Mouse (Mus musculus): ENCODE measurements at regions not wholly inside any gene's neighbourhood (a gene's known extent, or its start where the extent isn't known, plus 50 kb on each side); places are given as distances from the start of the nearest gene placed in this dataset.

- no peak for TF ChIP-seq CTCF (IDR thresholded peaks at IDR 0.05; ENCODE audit: borderline replicate concordance, control insufficient read depth, extremely low read depth, insufficient read depth, low read length, poor library complexity)
- TF ChIP-seq POLR2A (IDR thresholded peaks at IDR 0.05; ENCODE audit: control insufficient read depth, extremely low read depth, insufficient read depth, low read length, poor library complexity): no peak
Measured at GRCm38 (mm10) chr6:31107916-31108685, 149.2 kb upstream of the Klf14 start.

Measured in thymus, adult 2 months (tissue).